In the genomic region with DNA sequence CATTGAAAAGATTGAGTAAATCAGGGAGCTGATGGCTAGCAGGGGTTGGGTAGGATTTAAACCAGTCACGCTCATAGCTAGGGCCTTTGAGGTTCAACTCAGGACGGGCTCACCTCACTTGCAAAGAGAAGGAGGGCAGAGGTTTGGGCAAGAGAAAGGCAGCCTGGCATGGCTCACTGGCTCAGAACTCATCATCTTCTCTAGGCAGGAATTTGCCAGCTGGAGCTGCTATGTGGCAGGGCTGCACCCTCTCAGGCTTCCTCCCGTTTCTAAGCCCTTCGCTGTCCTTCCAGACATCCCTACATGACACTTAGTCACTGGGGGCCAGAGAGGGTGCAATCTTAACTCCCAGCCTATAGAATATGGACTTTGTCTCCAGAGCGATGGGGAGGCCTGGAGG, we compare ENCODE assay signal across 12 mouse cellular contexts. TPM values are rescaled to one million over a fixed set of nuclear protein-coding genes. Genes with fewer than 3 reads are reported as not detected.
"Had no signal": no experiment of that assay in that cellular context is flagged by ENCODE, and none has a peak within 500 bp of the region (broad histone marks: within the 10 kb centered on the region; RNA-seq: fewer than 3 reads in every experiment).

No protein-coding gene starts in this region.

- H3K9me3 ChIP-seq: limb, embryonic 10.5 days; stomach, embryonic 15.5 days had no signal

- H3K27me3 ChIP-seq: stomach, embryonic 15.5 days had no signal

- DNase-seq: kidney, postnatal 25 days; lung, adult 2 months; right cerebral cortex, postnatal 14 days; thymus, postnatal 36 days had no signal

- H3K4me2 ChIP-seq: stomach, embryonic 15.5 days had no signal

- H3K36me3 ChIP-seq: limb, embryonic 10.5 days; stomach, embryonic 15.5 days had no signal

- H3K4me3 ChIP-seq: left cerebral cortex, adult 2 months; limb, embryonic 10.5 days; stomach, embryonic 15.5 days had no signal

- H3K9ac ChIP-seq: liver, embryonic 14.5 days; stomach, embryonic 15.5 days had no signal

- H3K4me1 ChIP-seq: stomach, embryonic 15.5 days had no signal

- ATAC-seq: lung, postnatal 0 days had no signal

- H3K27ac ChIP-seq: left cerebral cortex, adult 2 months; limb, embryonic 10.5 days; liver, embryonic 14.5 days; stomach, embryonic 15.5 days had no signal

RNA-seq across cellular contexts. Expression of a gene that starts 51.0 kb away (rescaled TPM):
- total RNA-seq: layer of hippocampus, postnatal 25 days; left cerebral cortex, adult 2 months; left cerebral cortex, postnatal 14 days; midbrain, postnatal 0 days had no signal
